Comparison of ENCODE assay signal across 33 mouse cellular contexts in genomic region chr16:89537349-89537748, GRCm38 (mm10). TPM values are rescaled to one million over a fixed set of nuclear protein-coding genes. Genes with fewer than 3 reads are reported as not detected.
"Had no signal": no experiment of that assay in that cellular context is flagged by ENCODE, and none has a peak within 500 bp of the region (broad histone marks: within the 10 kb centered on the region; RNA-seq: fewer than 3 reads in every experiment).

No protein-coding gene starts in this region.

- DNase-seq: gastrocnemius, adult 2 months; gastrocnemius, postnatal 10 days; gastrocnemius, postnatal 25 days; heart, adult 18-20 months; heart, postnatal 10 days; heart, postnatal 4 days; kidney, adult 18-20 months; kidney, adult 8-10 months; kidney, postnatal 10 days; kidney, postnatal 25 days; kidney, postnatal 4 days; liver; liver, embryonic 13.5 days had no signal

- ATAC-seq: inflammation-experienced regulatory T-cells, adult 6 months; intestine, embryonic 15.5 days; intestine, postnatal 0 days had no signal

- H3K4me1 ChIP-seq: heart, embryonic 10.5 days; heart, embryonic 12.5 days; hindbrain, embryonic 10.5 days; hindbrain, embryonic 12.5 days; intestine, embryonic 15.5 days; limb, embryonic 10.5 days; limb, embryonic 12.5 days; liver, embryonic 13.5 days; liver, embryonic 15.5 days had no signal

- H3K27ac ChIP-seq: gastrocnemius, adult 2 months; heart, embryonic 10.5 days; hindbrain, embryonic 10.5 days; hindbrain, embryonic 12.5 days; hindbrain, embryonic 14.5 days; intestine, embryonic 15.5 days; layer of hippocampus, adult 2 months; left cerebral cortex, adult 2 months; limb, embryonic 10.5 days; limb, embryonic 12.5 days; liver, embryonic 13.5 days; liver, embryonic 15.5 days had no signal

- H3K4me3 ChIP-seq: gastrocnemius, adult 2 months; heart, embryonic 10.5 days; heart, embryonic 12.5 days; hindbrain, embryonic 10.5 days; hindbrain, embryonic 12.5 days; intestine, embryonic 15.5 days; layer of hippocampus, adult 2 months; left cerebral cortex, adult 2 months; limb, embryonic 10.5 days; limb, embryonic 12.5 days; liver, embryonic 13.5 days; liver, embryonic 15.5 days had no signal

- H3K9ac ChIP-seq: heart, embryonic 12.5 days; hindbrain, embryonic 12.5 days; hindbrain, embryonic 14.5 days; intestine, embryonic 15.5 days; limb, embryonic 12.5 days; liver, embryonic 13.5 days; liver, embryonic 15.5 days had no signal

- H3K4me2 ChIP-seq: heart, embryonic 12.5 days; hindbrain, embryonic 12.5 days; hindbrain, embryonic 14.5 days; intestine, embryonic 15.5 days; limb, embryonic 12.5 days; liver, embryonic 11.5 days; liver, embryonic 13.5 days; liver, embryonic 15.5 days had no signal

- H3K27me3 ChIP-seq: heart, embryonic 12.5 days; hindbrain, embryonic 12.5 days; intestine, embryonic 15.5 days; limb, embryonic 12.5 days; liver, embryonic 13.5 days; liver, embryonic 15.5 days had no signal

- H3K36me3 ChIP-seq: heart, embryonic 10.5 days; heart, embryonic 12.5 days; hindbrain, embryonic 10.5 days; hindbrain, embryonic 12.5 days; intestine, embryonic 15.5 days; limb, embryonic 10.5 days; limb, embryonic 12.5 days; liver, embryonic 13.5 days; liver, embryonic 15.5 days had no signal

- H3K9me3 ChIP-seq: heart, embryonic 10.5 days; heart, embryonic 12.5 days; hindbrain, embryonic 10.5 days; hindbrain, embryonic 12.5 days; intestine, embryonic 15.5 days; limb, embryonic 10.5 days; limb, embryonic 12.5 days; liver, embryonic 13.5 days; liver, embryonic 15.5 days had no signal

RNA-seq across cellular contexts. Expression of gene Krtap7-1, which starts 29.2 kb away (rescaled TPM):
- polyA plus RNA-seq: heart, embryonic 10.5 days; heart, embryonic 12.5 days; heart, embryonic 14.5 days; heart, embryonic 16.5 days; hindbrain, embryonic 10.5 days; hindbrain, embryonic 12.5 days; hindbrain, embryonic 14.5 days; inflammation-experienced regulatory T-cells, adult 6 months; intestine, embryonic 15.5 days; intestine, postnatal 0 days; kidney, embryonic 14.5 days; kidney, embryonic 16.5 days; limb, embryonic 10.5 days; limb, embryonic 12.5 days; limb, embryonic 14.5 days; liver, embryonic 11.5 days; liver, embryonic 13.5 days; liver, embryonic 15.5 days had no signal

RNA-seq across cellular contexts. Expression of gene Krtap11-1, which starts 33.6 kb away (rescaled TPM):
- polyA plus RNA-seq: heart, embryonic 10.5 days; heart, embryonic 12.5 days; heart, embryonic 14.5 days; heart, embryonic 16.5 days; hindbrain, embryonic 10.5 days; hindbrain, embryonic 12.5 days; hindbrain, embryonic 14.5 days; hindbrain, embryonic 16.5 days; inflammation-experienced regulatory T-cells, adult 6 months; intestine, embryonic 15.5 days; intestine, postnatal 0 days; kidney, embryonic 14.5 days; kidney, embryonic 16.5 days; limb, embryonic 10.5 days; limb, embryonic 12.5 days; limb, embryonic 14.5 days; liver, embryonic 11.5 days; liver, embryonic 13.5 days; liver, embryonic 15.5 days had no signal

RNA-seq across cellular contexts. Expression of gene Krtap8-1, which starts 49.6 kb away (rescaled TPM):
- polyA plus RNA-seq: heart, embryonic 10.5 days; heart, embryonic 12.5 days; heart, embryonic 14.5 days; heart, embryonic 16.5 days; hindbrain, embryonic 10.5 days; hindbrain, embryonic 12.5 days; hindbrain, embryonic 14.5 days; hindbrain, embryonic 16.5 days; inflammation-experienced regulatory T-cells, adult 6 months; intestine, embryonic 15.5 days; intestine, postnatal 0 days; kidney, embryonic 14.5 days; kidney, embryonic 16.5 days; limb, embryonic 10.5 days; limb, embryonic 12.5 days; liver, embryonic 11.5 days; liver, embryonic 13.5 days; liver, embryonic 15.5 days had no signal
